Mouse (Mus musculus) thymus, adult 18-20 months (tissue): ENCODE data around the gene Fat1.

Experiments
- DNase-seq, 2 experiments: peaks; one replicate each; pipeline ENCODE4 v3.0.0; 2022; ENCODE audit warnings: mixed read lengths in 2 of 2

The Fat1 gene

DNA sequence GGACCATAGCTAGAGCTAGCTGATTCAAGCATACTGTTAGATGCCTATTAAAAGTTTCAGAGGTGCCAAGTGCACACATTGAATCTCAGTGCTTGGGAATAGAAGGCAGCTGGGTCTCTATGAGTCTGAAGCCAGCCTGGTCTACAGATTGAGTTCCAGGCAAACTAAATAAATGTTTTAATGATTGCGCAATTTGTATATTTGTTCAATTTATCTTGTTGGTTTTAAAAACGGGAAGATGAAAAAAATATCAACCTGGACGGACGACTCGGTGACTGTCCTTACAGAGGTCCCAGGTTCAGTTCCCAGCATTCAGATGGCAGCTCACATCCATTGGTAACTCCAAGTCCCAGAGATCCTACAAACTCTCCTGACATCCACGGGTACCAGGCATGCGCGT, 135.7 kb downstream of the Fat1 start:
- no peak for DNase-seq

DNA sequence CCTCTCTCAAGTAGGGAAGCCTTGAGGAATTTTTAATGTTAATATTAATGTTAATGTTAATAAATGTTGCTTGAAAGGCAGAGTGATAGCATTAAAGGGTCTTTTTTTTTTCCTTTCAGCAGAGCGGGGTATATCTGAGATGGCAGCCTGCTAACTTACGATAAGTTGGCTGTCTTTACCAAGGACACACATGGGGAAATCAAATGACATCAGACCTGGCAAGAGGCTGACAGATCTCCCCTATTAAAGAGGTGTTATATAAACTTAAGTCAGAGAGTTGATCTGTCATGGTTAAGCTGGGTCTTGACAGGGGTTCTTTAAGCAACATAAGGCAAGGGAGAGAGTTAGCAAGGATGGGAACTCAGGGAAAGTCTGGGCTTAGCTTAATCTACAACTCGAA, 145.6 kb downstream of the Fat1 start:
- no peak for DNase-seq

DNA sequence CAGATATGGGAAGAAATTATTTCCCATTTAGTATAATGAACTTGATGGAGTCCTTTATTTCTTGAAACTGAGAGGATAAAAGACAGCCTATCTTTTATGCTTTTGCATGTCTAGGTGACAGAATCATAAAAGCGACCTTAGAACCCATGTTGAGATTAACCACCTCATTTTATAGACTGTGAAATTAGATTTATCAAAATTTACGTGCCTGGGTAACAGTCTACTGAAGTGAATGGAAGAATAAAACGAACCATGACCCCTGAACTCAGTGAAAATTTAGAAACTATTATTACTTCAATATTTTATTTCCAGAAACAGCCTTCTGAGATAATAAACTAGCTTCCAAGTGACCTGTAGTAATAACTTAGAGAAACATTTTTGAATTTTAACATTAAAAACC, 158.4 kb downstream of the Fat1 start:
- no peak for DNase-seq
